Mouse (Mus musculus): ENCODE data around the gene Ilf3.

Gene Ilf3

DNA sequence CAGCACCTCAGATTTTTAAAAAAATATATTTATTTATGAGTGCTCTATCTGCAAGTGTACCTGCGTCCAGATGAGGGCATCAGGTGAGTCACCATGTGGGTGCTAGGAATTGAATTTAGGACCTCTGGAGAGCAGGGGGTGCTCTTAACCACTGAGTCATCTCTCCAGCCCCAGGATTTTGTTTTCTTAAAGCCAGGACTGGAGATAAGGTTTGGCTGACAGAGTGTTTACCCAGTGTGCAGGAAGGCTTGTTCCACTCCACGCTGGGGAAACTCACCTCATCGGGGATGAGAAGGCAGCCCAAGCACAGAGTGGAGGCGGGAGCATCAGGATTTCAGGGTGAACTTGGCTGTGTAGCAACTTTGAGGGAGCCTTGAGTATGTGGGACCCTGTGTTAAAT lies 27.3 kb upstream of the Ilf3 start:
- no peak for DNase-seq (ENCODE audit: low spot score in 2 of 2)

- DNase-seq (ENCODE audit: low spot score in 2 of 2) = no peak
Observed at GRCm38 (mm10) chr9:21346627-21347365, 20.9 kb upstream of the Ilf3 start.

- DNase-seq (ENCODE audit: low spot score in 2 of 2) = no peak
Observed at GRCm38 (mm10) chr9:21348152-21348551, 19.5 kb upstream of the Ilf3 start.

- no peak for DNase-seq (ENCODE audit: low spot score in 2 of 2)
Observed at GRCm38 (mm10) chr9:21351178-21351577, 16.5 kb upstream of the Ilf3 start.

DNA sequence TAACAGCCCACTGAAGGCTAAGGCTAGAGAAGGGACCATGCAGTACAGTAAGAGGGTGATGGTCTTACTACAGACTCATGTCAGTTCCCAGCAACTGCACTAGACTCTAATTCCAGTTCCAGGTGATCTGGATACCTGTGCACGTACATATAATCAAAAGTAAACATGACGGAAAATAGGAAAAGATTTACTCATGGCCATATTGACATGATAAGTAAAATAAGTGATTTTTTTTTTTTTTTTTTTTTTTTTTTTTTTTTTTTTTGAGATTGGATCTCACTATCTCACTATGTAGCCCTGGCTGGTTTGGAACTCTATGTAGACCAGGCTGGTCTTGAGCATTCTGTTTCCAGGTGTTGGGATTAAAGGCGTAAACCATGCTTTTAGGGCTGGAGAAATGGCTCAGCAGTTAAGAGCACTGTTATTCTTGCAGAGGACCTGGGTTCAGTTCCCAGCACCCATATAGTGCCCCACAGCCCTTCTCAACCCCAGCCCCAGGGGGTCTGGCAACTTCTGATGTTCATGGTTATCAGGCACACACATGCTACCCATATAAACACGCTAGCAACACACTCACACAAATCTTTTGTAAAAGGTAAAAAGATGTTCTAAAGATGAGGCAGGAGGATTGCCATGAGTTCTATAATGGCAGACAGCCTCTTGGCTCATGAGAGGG lies 15.8 kb upstream of the Ilf3 start:
- DNase-seq (ENCODE audit: low spot score in 2 of 2) = no peak

DNA sequence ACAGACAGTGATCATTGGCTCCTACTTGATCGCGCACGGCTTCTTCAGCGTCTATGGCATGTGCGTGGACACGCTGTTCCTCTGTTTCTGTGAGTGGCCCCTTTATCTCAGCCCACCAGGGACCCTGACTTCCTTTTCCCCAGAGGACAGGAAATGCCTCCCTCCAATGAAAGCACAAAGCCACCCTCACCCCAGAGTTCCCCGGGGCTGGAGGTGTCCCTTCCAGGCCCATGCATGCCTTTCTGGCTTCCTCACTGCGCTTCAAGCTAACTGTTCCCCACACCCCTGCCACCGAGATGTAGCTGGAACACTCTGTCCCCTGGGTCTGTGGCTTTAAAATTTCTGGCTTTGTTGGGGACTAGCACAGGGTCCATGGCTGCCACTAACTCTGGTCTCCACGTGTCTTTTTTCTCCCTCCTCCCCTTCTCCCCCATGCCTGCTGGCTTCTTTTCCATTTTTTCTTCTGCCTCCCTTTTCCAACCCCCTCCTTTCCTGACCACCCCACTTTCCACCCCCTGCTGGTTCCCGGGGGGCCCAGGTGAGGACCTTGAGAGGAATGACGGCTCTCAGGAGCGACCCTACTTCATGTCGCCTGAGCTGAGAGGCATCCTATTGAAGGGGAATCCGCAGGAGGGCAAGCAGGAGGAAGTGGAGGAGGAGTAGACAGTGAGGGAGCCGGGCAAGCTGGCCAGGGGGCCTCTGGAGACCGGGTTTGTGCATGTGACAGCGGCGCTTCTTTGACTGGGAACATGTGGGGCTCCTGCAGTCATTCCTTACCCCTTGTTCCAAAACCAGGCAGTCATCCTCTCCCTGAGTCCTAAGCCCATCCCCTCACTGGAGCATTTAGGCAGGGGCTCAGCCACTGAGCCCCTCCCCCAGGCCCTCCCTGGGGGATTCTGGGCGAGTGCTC lies 15.0 kb upstream of the Ilf3 start:
- peak; percentile 27 to 53 for DNase-seq (ENCODE audit: low spot score in 2 of 2)

GRCm38 (mm10) chr9:21353373-21353686 lies 14.3 kb upstream of the Ilf3 start:
- DNase-seq (ENCODE audit: low spot score in 2 of 2) = no peak

GRCm38 (mm10) chr9:21354796-21355195 lies 12.9 kb upstream of the Ilf3 start:
- no peak for DNase-seq (ENCODE audit: low spot score in 2 of 2)

DNA sequence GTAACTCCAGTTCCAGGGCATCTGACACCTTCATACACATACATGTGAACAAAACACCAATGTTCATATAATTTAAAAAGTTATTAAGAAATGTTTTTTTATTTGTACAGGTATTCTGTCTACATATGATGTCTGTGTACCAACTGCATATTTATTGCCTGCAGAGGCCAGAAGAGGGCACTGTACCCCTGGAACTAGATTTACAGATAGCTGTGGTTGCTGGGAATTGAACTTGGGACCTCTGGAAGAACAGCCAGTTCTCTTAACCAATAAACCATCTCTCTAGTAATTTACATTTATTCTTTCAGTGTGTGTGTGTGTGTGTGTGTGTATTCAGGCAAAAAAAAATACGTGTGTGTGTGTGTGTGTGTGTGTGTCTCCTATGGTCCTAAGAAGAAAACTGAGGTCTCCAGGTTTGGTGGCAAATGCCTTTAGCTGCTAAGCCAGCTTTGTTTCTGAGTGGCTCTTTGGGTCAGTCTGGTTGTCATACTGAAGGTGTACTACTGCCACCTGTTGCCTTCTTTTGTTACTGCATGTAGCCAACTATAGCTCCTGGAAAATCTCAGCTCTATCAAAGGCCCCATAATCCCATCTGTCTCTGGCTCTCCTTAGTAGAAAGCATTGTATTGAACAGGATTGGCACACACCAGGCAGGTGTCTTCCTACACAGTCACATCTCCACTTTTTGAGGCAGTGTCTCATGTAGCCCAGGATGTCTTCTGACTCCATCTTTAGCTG lies 10.5 kb upstream of the Ilf3 start:
- DNase-seq (ENCODE audit: low spot score in 2 of 2) = peak; percentile 48 to 72

GRCm38 (mm10) chr9:21366541-21367220 lies 990 bp upstream of the Ilf3 start:
- DNase-seq (ENCODE audit: low spot score in 2 of 2) = peak; percentile 42 to 55

DNA sequence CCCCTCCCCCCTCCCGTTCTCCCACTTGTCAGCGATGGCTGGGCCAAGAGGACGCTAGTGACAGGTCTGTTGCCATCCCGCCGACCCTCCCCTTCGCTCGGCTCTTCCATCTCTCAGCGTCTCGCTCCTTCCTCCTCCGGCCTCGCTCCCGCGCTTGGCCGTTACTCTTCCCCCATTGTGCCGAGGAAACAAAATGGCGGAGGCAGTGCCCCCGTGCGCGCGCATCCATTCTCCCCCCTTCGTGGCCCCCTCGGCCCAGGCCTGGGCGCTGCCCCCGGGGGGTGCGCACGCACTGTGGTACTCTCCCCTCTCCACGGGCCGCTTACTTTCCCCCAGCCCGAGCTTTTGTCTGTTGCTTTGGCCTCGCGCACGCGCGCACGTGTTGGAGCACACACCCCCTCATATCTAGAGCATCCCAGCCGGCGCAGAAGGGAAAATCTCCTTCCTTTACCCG lies 487 bp downstream of the Ilf3 start:
- DNase-seq (ENCODE audit: low spot score in 2 of 2) = peak; percentile 58 to 81

DNA sequence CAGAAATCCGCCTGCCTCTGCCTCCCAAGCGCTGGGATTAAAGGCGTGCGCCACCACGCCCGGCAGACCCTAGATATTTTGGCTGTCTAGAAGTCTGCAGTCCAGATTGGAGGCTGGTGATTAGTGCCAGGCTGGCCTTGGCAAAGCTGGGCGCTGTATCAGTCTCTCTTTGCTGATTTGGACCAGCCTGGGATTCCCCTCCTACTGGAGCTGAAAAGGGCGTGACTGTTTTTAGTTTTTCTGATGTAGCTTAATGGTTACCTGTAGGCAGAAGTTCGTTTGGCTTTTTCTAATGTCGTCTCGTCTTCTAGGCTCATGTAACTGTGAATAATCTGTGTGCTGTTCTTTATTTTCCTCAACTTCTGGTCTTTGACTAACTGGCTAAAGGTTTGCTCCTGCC lies 1.4 kb downstream of the Ilf3 start:
- no peak for DNase-seq (ENCODE audit: low spot score in 2 of 2)

GRCm38 (mm10) chr9:21370876-21371275 lies 3.2 kb downstream of the Ilf3 start:
- no peak for DNase-seq (ENCODE audit: low spot score in 2 of 2)

- DNase-seq (ENCODE audit: low spot score in 2 of 2) = no peak
Observed at GRCm38 (mm10) chr9:21372508-21372907, 4.8 kb downstream of the Ilf3 start.

DNA sequence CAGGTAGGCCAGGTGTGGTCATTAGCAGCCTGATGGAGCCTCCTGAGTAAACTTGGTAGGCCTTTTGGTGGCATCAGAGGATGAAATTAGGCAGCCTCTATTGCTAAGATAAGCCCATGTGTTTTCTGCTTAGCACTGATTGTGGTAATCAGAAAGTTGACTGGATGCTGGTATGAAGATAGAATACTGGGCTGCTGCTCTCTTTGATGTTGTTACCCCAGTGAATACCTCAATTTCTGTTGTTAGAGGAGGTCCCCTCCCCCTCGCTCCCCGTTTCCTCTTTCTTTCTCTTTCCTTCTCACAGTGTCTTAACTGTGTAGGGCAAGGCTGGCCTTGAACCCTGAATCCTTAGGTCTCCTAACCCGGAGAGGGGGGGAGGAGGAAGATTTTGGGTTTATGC lies 11.5 kb downstream of the Ilf3 start:
- no peak for DNase-seq (ENCODE audit: low spot score in 2 of 2)

DNA sequence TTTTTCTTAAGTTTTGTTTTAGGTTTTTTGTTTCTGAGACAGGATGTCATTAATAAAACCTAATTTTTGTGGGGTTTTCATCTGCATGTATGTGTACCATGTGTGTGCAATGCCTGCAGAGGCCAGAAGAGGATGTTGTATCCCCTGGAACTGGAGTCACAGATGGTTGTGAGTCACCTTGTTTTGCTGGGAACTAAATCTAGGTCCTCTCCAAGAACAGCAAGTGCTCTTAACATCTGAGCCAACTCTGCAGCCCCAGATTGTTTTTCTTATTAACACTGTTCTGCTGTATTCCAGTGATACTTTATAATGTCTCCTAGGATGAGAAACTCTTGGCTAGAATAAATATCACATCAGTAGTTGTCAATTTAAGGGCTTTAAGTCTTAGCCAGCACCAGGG lies 13.2 kb downstream of the Ilf3 start:
- no peak for DNase-seq (ENCODE audit: low spot score in 2 of 2)

DNA sequence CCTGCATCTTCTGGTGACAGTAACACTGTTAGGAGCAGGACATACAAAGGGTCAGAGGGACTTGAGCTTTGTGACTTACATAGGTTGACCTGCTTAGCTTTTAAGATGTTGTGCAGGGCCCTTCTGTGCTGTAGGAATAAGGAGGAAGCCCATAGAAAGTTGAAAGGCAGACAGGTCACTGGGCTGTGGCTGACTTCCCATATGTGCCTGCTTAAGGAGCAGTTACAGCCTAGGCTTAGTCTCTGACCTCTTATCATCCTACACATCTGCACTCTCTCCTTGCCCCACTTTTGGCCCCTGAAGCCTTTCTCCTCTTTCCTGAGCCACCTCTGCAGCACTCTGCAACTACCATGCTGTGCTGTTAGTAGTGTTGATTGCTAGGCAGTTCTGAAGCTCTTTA lies 16.3 kb downstream of the Ilf3 start:
- DNase-seq (ENCODE audit: low spot score in 2 of 2) = no peak

DNA sequence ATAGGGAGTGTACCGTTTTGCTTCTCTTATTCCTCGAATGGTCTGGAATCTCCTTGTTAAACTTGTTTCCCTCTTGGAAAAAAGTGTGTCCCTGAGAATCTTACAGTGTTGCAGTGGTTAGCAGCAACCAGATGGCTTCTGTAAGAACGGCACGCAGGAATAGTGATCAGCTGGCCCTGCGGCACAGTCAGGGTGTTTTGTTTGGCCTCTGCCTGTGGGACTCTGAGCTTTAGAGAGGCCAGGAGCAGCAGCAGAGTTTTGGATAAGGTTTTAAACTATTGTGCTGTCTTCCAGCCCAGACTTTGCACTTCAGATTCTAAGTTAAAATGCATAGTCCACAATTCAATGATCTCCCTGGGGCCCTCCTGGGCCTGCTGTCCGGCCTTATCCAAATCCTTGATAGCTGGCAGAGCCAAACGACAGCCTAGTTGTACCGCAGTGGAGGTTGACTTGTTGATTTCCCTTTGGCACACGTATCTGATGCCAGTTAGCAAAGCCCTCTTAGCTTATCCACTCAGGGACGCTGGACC lies 25.0 kb downstream of the Ilf3 start:
- DNase-seq (ENCODE audit: low spot score in 2 of 2) = peak; percentile 39 to 54

GRCm38 (mm10) chr9:21395692-21396091 lies 28.0 kb downstream of the Ilf3 start:
- no peak for DNase-seq (ENCODE audit: low spot score in 2 of 2)

DNA sequence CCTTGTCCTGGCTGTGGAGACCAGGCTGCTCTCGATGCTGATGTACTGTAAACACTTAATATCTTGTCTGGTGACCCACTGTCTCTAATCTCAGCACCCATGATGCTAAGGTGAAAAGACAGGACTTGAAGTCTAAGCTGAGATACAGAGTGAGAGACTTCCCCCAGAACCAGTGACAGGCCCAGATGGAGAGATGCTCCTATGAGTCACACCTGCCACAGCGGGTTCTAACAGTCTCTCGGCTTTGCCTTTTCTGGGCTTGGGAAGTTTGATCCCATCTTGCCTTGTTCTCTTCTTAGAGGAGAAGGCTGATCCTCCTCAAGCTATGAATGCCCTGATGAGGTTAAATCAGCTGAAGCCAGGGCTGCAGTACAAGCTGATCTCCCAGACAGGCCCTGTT lies 29.5 kb downstream of the Ilf3 start:
- no peak for DNase-seq (ENCODE audit: low spot score in 2 of 2)

- DNase-seq (ENCODE audit: low spot score in 2 of 2) = no peak
Observed at GRCm38 (mm10) chr9:21401042-21401441, 33.4 kb downstream of the Ilf3 start.

Data from heart, adult 9 months (tissue).